Mouse (Mus musculus): ENCODE measurements around the gene Rffl. TPM values are rescaled to one million over a fixed set of nuclear protein-coding genes. Genes with fewer than 3 reads are reported as not detected.

Gene Rffl
- 16.8 and 18.6 TPM in 2 replicates for polyA plus RNA-seq (2012; rRNA removed)

DNA sequence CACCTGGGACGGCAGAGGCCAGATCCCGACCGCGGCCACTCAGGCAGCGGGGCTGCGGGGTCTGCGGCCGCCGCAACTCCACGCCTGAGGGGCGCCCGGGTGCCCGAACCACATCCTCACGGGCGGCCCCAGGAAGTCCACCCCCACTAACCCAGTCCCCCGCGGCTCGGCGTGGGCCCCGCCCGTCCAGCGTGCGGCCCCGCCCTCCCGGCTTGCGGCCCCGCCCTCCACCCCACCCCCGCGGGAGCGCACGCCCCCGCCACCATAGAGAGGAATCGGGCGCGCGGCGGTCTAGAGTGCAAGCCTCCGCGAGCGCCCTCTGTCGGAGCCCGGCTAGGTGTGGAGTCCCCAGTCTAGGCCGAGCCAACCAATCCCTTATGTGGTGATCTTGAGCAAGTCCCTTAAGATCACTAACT, at the start of gene Rffl:
Rffl (minus strand) TSS at position 180 of the 416 bp plus-strand sequence.
- WGBS = 1% methylated on average over 37 of the region's 43 CpGs

DNA sequence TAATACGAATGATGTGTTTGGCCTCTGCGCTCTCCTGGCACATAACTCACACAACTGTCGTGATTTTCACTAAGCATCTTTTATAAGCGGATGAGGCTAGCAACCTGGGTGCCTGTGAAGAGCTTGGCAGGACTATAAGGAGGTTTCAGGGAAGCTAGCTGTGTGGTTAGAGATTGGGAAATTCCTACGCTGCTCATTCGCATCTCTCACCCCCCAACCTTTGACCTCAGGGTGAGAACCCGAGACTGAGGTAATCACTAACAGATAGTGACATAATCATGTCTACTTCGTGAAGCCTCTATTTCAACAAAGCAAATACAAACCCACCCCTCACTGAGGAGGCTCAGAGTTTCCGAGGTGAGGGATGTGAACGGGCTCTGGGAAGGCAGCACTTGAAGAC, 49.8 kb upstream of the Rffl start:
- TF ChIP-seq CTCF (IDR thresholded peaks at IDR 0.05; ENCODE audit: borderline replicate concordance, insufficient read depth, low read depth, low read length) (no peak), POLR2A (IDR thresholded peaks at IDR 0.05; ENCODE audit: borderline replicate concordance, insufficient read depth, low read length) (no peak)
- H3K4me1 ChIP-seq (ENCODE audit: control insufficient read depth, insufficient read depth, low read length) = no peaks in the 10 kb centered on the region
- H3K4me3 ChIP-seq (replicated peaks; ENCODE audit: insufficient read depth, low read depth, low read length) = no peak overlapping the region
- no peak overlapping the region for H3K27ac ChIP-seq (ENCODE audit: insufficient read depth, low read length)
- no peak for DNase-seq
- no peaks in the 10 kb centered on the region for H3K27me3 ChIP-seq (ENCODE audit: control insufficient read depth, insufficient read depth, low read length)
- WGBS = 69% methylated on average over 10 of the region's 10 CpGs

More for the DNA sequence above, at the start of gene Rffl:
- Histone ChIP-seq H3K27ac (ENCODE audit: insufficient read depth, low read length) (peak within 1 kb of the TSS; percentile 37; the same call in 1 of the 2 replicates), H3K4me3 (replicated peaks; ENCODE audit: insufficient read depth, low read depth, low read length) (peak within 1 kb of the TSS; percentile 64), H3K27me3 (ENCODE audit: control insufficient read depth, insufficient read depth, low read length) (no peaks in the 10 kb centered on the region), H3K4me1 (ENCODE audit: control insufficient read depth, insufficient read depth, low read length) (no peaks in the 10 kb centered on the region)
- DNase-seq = peak; percentile 90 to 92
- TF ChIP-seq CTCF (IDR thresholded peaks at IDR 0.05; ENCODE audit: borderline replicate concordance, insufficient read depth, low read depth, low read length) (peak; percentile 61; the same call in 1 of the 2 replicates), POLR2A (IDR thresholded peaks at IDR 0.05; ENCODE audit: borderline replicate concordance, insufficient read depth, low read length) (0 out of 2 replicates have a peak, but pooled peaks have one; percentile 18)

DNA sequence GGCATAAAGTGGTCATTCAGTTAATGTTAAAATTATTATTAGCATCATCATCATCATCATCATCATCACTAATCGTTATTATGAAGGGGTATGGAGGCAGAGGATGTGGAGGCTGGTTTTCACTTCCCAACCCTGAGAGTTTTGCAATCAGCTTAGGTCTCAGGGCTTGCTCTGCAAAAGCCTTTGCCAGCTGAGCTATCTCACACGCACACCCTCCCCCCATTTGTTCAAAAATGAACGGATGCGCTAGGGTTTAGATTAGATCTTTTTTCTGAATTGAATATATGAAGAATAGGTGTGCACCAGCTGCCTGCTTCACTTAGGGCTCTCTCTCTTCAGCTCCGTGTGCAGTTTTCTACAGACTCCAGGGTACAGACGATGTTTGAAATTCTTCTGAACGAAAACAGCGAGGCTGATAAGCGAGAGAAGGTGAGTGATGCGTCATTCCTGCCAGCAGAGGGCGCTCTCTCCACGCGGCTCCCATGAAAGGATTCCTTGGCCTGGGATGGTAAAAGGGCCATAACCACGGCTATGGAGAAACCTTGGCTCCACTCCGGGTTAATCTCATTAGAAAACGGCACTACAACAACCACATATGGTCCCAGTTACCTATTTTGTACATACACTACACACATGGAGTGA, 43.8 kb upstream of the Rffl start:
- TF ChIP-seq CTCF (IDR thresholded peaks at IDR 0.05; ENCODE audit: borderline replicate concordance, insufficient read depth, low read depth, low read length) = peak; percentile 96
- TF ChIP-seq POLR2A (IDR thresholded peaks at IDR 0.05; ENCODE audit: borderline replicate concordance, insufficient read depth, low read length) = no peak
- 8% methylated on average over 16 of the region's 16 CpGs for WGBS
- no peaks in the 10 kb centered on the region for H3K4me1 ChIP-seq (ENCODE audit: control insufficient read depth, insufficient read depth, low read length)
- peak; percentile 60 to 78 for DNase-seq
- H3K27ac ChIP-seq (ENCODE audit: insufficient read depth, low read length) = no peak overlapping the region
- H3K27me3 ChIP-seq (ENCODE audit: control insufficient read depth, insufficient read depth, low read length) = no peaks in the 10 kb centered on the region
- no peak overlapping the region for H3K4me3 ChIP-seq (replicated peaks; ENCODE audit: insufficient read depth, low read depth, low read length)

DNA sequence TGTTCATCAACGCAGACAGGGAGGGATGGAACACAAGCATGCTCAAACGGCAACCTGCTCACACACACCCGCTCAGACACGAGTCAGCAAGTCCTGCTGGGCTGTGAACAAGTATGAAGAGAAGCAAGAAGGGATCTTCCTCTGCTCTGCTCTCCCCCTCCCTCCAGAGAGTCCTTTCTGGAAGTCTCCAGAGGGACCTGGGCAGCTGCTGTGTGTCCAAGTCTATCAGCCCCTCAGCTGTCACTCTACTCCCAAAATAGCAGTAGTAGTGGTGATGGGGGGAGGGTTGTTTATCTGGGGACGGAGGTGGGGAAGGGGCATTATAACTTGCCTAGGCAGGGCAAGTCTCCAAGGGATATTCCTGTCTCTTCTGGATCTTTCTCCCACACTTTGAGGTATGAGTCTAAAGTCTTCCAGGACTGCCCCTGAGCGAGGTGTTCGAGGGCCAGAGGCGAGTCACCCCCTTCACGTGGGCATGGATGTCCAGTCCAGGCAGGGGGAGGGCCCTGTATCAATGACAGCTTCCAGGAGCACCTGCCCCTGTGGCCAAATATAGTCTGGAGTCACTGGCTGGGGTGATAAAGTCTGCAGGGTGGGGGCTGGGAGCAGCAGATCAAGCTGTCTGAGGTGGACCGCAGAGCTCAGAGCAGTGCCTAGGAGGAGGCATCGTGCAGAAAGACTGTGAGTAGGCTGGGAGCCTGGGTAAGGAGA, 39.8 kb upstream of the Rffl start:
- TF ChIP-seq CTCF (IDR thresholded peaks at IDR 0.05; ENCODE audit: borderline replicate concordance, insufficient read depth, low read depth, low read length) (no peak), POLR2A (IDR thresholded peaks at IDR 0.05; ENCODE audit: borderline replicate concordance, insufficient read depth, low read length) (no peak)

DNA sequence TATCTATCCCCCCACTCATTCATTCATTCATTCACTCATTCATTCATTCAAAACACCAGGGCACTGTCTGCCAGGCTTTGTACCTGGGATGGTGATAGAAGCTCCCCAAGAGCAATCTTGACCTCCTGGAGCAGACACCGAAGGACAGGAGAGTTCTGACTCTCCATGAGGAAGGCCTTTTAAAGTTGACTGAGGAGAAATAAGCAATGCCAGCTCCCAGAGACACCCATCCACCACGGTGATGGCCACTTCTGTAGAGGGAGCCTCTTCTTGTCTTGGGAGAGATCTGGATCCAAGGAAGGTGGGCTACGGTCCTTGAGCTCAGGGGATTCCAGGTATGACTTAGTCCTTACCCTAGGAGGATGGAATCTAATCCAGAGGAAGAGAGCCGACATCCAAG, 39.2 kb upstream of the Rffl start, which contains the start of gene Unc45b:
Unc45b (plus strand) TSS at position 301 of the 400 bp plus-strand sequence.
- Histone ChIP-seq H3K27me3 (ENCODE audit: control insufficient read depth, insufficient read depth, low read length) (no peaks in the 10 kb centered on the region), H3K4me3 (replicated peaks; ENCODE audit: insufficient read depth, low read depth, low read length) (no peak within 1 kb of the TSS), H3K27ac (ENCODE audit: insufficient read depth, low read length) (no peak within 1 kb of the TSS), H3K4me1 (ENCODE audit: control insufficient read depth, insufficient read depth, low read length) (peaks cover 4% of the 10 kb centered on the region; the same call in 1 of the 2 replicates)
- DNase-seq = no peak
- no peak for TF ChIP-seq CTCF (IDR thresholded peaks at IDR 0.05; ENCODE audit: borderline replicate concordance, insufficient read depth, low read depth, low read length)
- TF ChIP-seq POLR2A (IDR thresholded peaks at IDR 0.05; ENCODE audit: borderline replicate concordance, insufficient read depth, low read length) = no peak
- 83% methylated on average over 4 of the region's 4 CpGs for WGBS

More for the DNA sequence above, 39.8 kb upstream of the Rffl start:
- DNase-seq = no peak
- H3K27ac ChIP-seq (ENCODE audit: insufficient read depth, low read length) = no peak overlapping the region
- H3K4me1 ChIP-seq (ENCODE audit: control insufficient read depth, insufficient read depth, low read length) = peaks cover 4% of the 10 kb centered on the region; the same call in 1 of the 2 replicates
- H3K4me3 ChIP-seq (replicated peaks; ENCODE audit: insufficient read depth, low read depth, low read length) = no peak overlapping the region
- WGBS = 70% methylated on average over 11 of the region's 11 CpGs
- H3K27me3 ChIP-seq (ENCODE audit: control insufficient read depth, insufficient read depth, low read length) = no peaks in the 10 kb centered on the region

DNA sequence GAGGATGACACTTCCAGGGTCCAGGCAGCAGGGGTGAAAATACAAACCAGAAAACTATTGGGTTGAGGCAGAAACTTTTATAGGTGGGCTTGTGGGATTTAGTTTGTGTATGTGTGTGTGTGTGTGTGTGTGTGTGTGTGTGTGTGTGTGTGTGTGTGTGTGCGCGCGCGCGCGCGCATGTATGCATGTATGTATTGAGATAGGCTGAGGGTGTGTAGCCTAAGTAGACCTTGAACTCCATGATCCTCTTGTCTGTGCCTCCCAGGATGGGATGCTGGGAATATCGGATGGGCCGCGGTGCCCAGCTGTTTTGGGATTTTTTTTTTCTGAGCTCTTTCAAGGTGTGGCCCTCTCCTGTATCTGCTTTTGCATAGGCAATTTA, 37.6 kb upstream of the Rffl start:
- 56% methylated on average over 10 of the region's 10 CpGs for WGBS
- Histone ChIP-seq H3K4me3 (replicated peaks; ENCODE audit: insufficient read depth, low read depth, low read length) (no peak overlapping the region), H3K4me1 (ENCODE audit: control insufficient read depth, insufficient read depth, low read length) (peaks cover 4% of the 10 kb centered on the region; the same call in 1 of the 2 replicates)

DNA sequence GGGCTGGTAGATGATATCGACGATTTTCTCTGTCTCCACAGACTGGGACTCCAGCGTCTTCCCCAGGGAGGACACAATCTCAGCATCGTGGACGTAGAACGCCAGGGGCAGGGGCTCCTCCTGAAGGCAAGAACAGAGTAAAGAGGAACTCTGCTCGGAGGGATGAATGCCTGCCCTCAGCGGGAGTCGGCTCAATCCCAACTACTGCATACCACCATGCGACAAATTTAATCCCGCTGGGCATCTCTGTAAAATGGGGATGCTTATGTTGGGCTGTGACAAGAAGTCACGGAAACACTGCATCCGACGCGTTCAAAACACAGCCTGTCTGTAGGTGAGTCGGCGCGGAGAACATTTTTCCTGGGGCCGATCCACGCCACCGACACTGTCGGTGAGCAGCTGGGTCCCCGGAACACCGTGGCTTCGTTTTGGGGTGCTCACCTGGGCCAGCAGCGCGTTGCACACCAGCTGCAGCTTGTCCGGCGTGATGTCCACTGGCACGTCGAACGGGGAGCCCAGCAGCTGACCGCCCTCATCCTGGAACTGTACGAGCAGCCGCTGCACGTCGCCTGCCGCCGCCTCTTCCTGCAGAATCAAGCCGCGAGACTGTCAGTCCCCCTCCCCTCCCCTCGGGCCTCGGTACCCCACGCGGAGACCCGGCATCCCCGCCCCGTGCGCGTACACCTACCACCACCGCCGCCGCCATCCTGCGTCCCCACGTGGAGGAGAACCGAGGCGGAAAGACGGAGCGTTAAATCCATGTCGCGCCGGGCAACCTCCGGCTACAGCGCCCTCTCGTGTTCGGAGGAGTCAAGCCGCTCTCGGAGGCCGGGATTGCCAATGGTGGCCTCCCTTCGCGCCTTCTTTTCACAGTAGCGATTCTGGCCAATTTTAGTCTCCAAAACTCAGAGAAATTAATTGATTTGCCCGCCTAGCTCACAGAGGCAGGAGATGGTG, 36.9 kb upstream of the Rffl start, which contains the start of gene Nle1:
Nle1 (minus strand) TSS at position 761 of the 957 bp plus-strand sequence.
- TF ChIP-seq CTCF (IDR thresholded peaks at IDR 0.05; ENCODE audit: borderline replicate concordance, insufficient read depth, low read depth, low read length) = peak; percentile 82
- peak; percentile 65 for TF ChIP-seq POLR2A (IDR thresholded peaks at IDR 0.05; ENCODE audit: borderline replicate concordance, insufficient read depth, low read length)
- peaks cover 4% of the 10 kb centered on the region; the same call in 1 of the 2 replicates for H3K4me1 ChIP-seq (ENCODE audit: control insufficient read depth, insufficient read depth, low read length)
- WGBS = under 1% methylated on average over 72 of the region's 73 CpGs
- peak within 1 kb of the TSS; percentile 57 for H3K4me3 ChIP-seq (replicated peaks; ENCODE audit: insufficient read depth, low read depth, low read length)
- no peak within 1 kb of the TSS for H3K27ac ChIP-seq (ENCODE audit: insufficient read depth, low read length)
- no peaks in the 10 kb centered on the region for H3K27me3 ChIP-seq (ENCODE audit: control insufficient read depth, insufficient read depth, low read length)
- DNase-seq = peak; percentile 89 to 95

More for the DNA sequence above, 37.6 kb upstream of the Rffl start:
- Histone ChIP-seq H3K27ac (ENCODE audit: insufficient read depth, low read length) (no peak overlapping the region), H3K27me3 (ENCODE audit: control insufficient read depth, insufficient read depth, low read length) (no peaks in the 10 kb centered on the region)
- no peak for TF ChIP-seq CTCF (IDR thresholded peaks at IDR 0.05; ENCODE audit: borderline replicate concordance, insufficient read depth, low read depth, low read length)
- no peak for DNase-seq

Measured in cerebellum, adult 2 months (tissue).